Mouse (Mus musculus): Measurements from ENCODE around the gene Ski. TPM values are rescaled to one million over a fixed set of nuclear protein-coding genes. Genes with fewer than 3 reads are reported as not detected.
"Not testable (repeated sequence)": the region's sequence is repeated elsewhere in the genome, so short reads cannot be mapped to it uniquely, and the experiment has no call there.

Gene Ski
- polyA plus RNA-seq, 1 experiment: 63.9 TPM

DNA sequence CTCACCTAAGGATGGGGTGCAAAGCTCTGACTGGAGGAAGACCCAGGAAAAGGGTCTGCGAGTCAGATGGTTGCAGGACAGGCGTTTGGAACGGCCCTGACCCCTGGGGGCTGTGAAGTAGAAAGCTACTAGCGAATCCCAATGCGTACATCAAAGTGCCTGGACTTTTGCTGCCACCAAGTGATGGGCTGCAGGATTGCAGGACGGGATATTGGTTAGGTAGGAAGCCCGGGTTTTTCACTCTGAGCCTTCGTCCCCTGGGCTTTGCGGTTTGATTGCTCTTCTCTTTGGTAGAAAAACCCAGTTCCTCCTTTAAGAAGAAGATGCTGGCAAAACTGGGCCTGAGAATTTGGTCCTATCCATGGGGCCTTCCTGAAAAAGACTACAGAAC, 26.9 kb upstream of the Ski start:
- peak overlapping the region; percentile 85 for H3K27ac ChIP-seq (ENCODE audit: insufficient read depth, low read depth, low read length)
- peaks cover 13% of the 10 kb centered on the region for H3K4me1 ChIP-seq (ENCODE audit: control insufficient read depth, insufficient read depth, low read length)
- peak overlapping the region; percentile 92 for H3K4me3 ChIP-seq (ENCODE audit: insufficient read depth, low read length)
- TF ChIP-seq POLR2A (IDR thresholded peaks at IDR 0.05; ENCODE audit: borderline replicate concordance, low read depth, low read length): no peak
- peak; percentile 95 for TF ChIP-seq CTCF (IDR thresholded peaks at IDR 0.05; ENCODE audit: low read depth, low read length)

DNA sequence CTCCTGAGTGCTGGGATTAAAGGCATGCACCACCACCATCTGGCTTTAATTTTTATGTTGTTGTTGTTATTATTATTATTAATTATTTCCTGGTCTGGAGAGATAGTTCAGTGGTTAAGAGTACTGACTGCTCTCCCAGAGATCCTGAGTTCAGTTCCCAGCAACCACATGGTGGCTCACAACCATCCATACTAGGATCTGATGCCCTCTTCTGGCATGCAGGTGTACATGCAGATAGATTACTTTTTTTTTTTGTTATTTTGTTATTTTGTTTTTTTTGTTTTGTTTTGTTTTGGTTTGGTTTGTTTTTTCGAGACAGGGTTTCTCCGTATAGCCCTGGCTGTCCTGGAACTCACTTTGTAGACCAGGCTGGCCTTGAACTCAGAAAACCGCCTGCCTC, 25.7 kb upstream of the Ski start:
- H3K27ac ChIP-seq (ENCODE audit: insufficient read depth, low read depth, low read length); H3K4me3 ChIP-seq (ENCODE audit: insufficient read depth, low read length): not testable (repeated sequence)
- H3K4me1 ChIP-seq (ENCODE audit: control insufficient read depth, insufficient read depth, low read length): peaks cover 13% of the 10 kb centered on the region

DNA sequence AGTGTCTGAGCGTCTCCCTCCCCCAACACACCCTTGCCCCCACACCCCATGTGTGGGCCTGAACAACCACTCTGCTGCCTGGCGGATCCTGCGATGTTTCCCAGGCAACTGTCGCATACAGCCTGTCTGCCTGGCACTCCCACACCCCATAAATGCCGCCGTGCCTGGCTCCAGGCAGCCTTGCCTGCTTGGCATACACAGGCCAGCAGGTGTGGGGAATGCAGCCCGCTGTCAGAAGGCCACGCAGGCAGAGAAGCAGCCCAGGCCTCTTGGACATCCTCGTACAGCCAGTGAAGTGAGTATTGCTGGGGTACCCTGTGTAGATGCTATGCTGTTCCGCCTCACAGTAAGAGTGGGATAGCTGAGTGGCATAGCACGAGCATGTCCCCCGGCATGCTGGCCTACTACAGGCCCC, 24.3 kb upstream of the Ski start:
- Histone ChIP-seq H3K4me1 (ENCODE audit: control insufficient read depth, insufficient read depth, low read length) (peaks cover 13% of the 10 kb centered on the region), H3K27ac (ENCODE audit: insufficient read depth, low read depth, low read length) (no peak overlapping the region), H3K4me3 (ENCODE audit: insufficient read depth, low read length) (no peak overlapping the region)
- TF ChIP-seq POLR2A (IDR thresholded peaks at IDR 0.05; ENCODE audit: borderline replicate concordance, low read depth, low read length): no peak
- no peak for TF ChIP-seq CTCF (IDR thresholded peaks at IDR 0.05; ENCODE audit: low read depth, low read length)

DNA sequence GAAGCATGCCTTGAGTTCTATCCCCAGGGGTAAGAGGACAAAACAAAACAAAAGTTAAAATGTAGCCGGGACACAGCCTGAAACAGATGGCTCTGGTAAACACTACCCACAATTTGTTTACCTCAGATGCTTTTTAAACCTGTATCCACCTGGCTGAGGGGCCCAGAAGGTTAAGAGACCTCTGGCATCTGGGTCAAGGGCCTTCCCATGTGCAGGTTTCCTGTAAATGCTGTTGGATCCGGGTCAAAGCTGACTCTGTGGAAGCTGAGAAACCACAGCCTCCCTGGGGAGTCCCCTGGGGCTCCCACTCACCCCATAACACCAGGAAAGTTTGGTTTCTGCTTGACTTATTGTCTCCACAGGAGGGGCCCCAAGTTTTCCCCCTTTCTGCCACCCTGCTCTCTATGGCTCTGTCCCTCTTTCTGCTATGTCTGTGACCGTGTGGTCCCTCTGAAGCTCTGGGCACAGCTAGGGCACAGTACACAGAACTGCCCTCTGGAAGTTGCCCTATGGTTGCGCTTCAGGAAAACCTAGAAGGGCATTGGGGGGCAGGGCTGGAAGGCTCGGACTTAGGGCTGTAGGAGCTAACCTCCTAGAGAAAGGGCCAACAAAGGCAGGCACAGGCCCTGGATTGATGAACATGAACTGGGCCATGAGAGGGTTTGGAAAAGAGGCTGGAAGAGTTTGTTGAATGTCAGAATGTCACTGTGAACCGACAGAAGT, 23.5 kb upstream of the Ski start:
- peaks cover 11% of the 10 kb centered on the region for H3K4me1 ChIP-seq (ENCODE audit: control insufficient read depth, insufficient read depth, low read length)

DNA sequence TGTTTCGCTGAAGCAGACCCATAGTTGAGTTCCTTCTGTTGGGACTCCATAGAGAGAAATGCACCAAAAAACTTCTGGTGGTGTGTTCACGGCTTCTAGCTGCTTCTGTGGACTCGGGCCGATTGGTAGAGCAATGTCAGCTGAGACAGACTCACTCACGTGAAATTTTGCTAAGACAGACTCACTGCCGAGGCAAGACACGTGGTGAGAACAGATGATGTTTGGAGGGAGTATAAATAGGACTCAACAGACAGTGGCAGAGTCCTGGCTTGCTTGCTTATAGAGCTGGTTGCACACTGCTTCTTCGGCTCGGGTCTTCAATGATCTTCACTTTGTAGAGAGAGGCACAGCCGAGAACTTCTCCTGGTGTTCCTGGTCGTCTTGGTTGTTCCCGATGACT, 20.8 kb upstream of the Ski start:
- Histone ChIP-seq H3K27ac (ENCODE audit: insufficient read depth, low read depth, low read length) (no peak overlapping the region), H3K4me1 (ENCODE audit: control insufficient read depth, insufficient read depth, low read length) (no peaks in the 10 kb centered on the region), H3K4me3 (ENCODE audit: insufficient read depth, low read length) (no peak overlapping the region)
- TF ChIP-seq CTCF (IDR thresholded peaks at IDR 0.05; ENCODE audit: low read depth, low read length) (no peak), POLR2A (IDR thresholded peaks at IDR 0.05; ENCODE audit: borderline replicate concordance, low read depth, low read length) (no peak)

More for the DNA sequence above, 23.5 kb upstream of the Ski start:
- Histone ChIP-seq H3K27ac (ENCODE audit: insufficient read depth, low read depth, low read length) (no peak overlapping the region), H3K4me3 (ENCODE audit: insufficient read depth, low read length) (no peak overlapping the region)
- TF ChIP-seq POLR2A (IDR thresholded peaks at IDR 0.05; ENCODE audit: borderline replicate concordance, low read depth, low read length) (no peak), CTCF (IDR thresholded peaks at IDR 0.05; ENCODE audit: low read depth, low read length) (no peak)

DNA sequence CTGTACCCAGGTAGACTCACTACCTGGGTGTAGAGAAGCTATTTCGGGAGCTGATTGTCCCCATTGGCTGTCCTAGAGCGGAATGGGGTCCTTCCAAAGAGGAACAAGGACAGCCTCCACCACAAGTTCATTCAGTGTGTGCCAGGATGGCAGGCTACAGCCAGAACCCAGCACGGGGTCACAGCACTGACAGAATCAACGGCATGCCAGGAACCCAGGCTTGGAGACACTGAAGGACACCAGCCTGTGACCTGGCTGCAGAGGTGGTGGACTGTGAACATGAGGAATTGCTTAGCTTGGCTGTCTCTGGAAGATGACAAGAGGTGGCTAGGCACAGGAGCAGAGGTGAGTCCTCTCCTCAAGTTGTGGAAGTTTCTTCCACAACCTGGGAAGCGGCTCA, 19.9 kb upstream of the Ski start:
- H3K4me1 ChIP-seq (ENCODE audit: control insufficient read depth, insufficient read depth, low read length): peaks cover 3% of the 10 kb centered on the region
- no peak overlapping the region for H3K4me3 ChIP-seq (ENCODE audit: insufficient read depth, low read length)
- TF ChIP-seq POLR2A (IDR thresholded peaks at IDR 0.05; ENCODE audit: borderline replicate concordance, low read depth, low read length): no peak
- no peak for TF ChIP-seq CTCF (IDR thresholded peaks at IDR 0.05; ENCODE audit: low read depth, low read length)
- no peak overlapping the region for H3K27ac ChIP-seq (ENCODE audit: insufficient read depth, low read depth, low read length)

DNA sequence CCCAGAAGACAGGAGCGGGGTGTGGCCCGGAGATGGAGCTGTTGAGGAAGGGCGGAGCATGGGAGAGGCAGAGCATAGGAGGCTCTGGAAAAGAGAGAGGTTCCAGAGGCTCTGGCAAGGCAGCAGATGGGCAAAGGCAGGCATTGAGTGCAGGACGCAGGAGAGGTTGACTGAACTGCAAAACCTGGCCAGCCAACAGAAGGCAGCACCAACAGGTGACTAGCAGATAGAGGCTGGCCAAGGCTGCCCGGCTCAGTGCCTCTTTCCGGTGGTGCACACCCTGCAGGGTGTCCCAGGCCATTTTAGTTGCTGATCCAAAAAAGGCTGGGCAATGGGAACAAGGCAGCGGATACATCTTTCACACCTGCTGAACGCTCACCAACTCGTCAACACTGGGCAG, 19.4 kb upstream of the Ski start:
- TF ChIP-seq CTCF (IDR thresholded peaks at IDR 0.05; ENCODE audit: low read depth, low read length): no peak
- TF ChIP-seq POLR2A (IDR thresholded peaks at IDR 0.05; ENCODE audit: borderline replicate concordance, low read depth, low read length): no peak
- H3K4me1 ChIP-seq (ENCODE audit: control insufficient read depth, insufficient read depth, low read length): peaks cover 8% of the 10 kb centered on the region
- no peak overlapping the region for H3K27ac ChIP-seq (ENCODE audit: insufficient read depth, low read depth, low read length)
- H3K4me3 ChIP-seq (ENCODE audit: insufficient read depth, low read length): no peak overlapping the region

DNA sequence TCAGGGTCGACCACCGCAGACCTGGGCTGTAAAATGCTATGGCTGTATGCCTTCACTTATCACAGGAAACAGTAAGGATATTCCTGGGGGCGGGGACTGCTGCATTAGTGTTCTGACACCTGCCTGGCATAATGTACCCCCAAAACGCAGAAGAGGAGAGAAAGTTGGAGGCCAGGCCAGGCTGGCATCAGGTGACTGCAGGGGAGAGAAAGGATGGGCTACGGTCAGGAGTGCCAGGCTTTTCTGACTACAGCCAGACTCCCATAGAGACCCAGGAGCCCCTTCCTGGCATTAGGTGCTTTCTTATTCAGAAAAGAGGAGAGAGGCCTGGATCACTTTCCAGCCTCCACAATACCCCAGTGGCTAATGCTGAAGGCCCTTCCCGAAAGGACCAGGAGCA, 17.1 kb upstream of the Ski start:
- no peak for TF ChIP-seq CTCF (IDR thresholded peaks at IDR 0.05; ENCODE audit: low read depth, low read length)
- no peak for TF ChIP-seq POLR2A (IDR thresholded peaks at IDR 0.05; ENCODE audit: borderline replicate concordance, low read depth, low read length)
- peaks cover 24% of the 10 kb centered on the region for H3K4me1 ChIP-seq (ENCODE audit: control insufficient read depth, insufficient read depth, low read length)
- no peak overlapping the region for H3K4me3 ChIP-seq (ENCODE audit: insufficient read depth, low read length)
- no peak overlapping the region for H3K27ac ChIP-seq (ENCODE audit: insufficient read depth, low read depth, low read length)

DNA sequence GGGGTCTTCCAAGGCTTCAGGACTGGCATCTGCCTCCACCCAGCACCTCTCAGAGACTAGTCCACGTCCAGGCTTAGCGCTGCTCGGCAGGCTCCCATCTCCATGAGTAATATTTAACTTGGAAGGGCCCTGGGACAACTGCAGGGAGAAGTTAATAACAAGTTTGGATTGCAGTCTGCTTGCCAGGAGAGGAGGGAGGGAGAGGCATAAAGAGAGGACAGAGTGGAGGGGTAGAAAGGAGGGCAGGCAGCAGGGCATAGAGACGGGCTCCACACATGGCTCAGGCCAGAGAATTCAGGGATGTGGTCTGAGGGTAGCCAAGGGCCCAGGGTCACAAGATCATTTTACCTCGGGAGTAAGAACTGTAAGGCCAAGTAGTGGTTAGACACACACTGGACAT, 15.9 kb upstream of the Ski start:
- no peak overlapping the region for H3K4me3 ChIP-seq (ENCODE audit: insufficient read depth, low read length)
- TF ChIP-seq POLR2A (IDR thresholded peaks at IDR 0.05; ENCODE audit: borderline replicate concordance, low read depth, low read length): no peak
- peaks cover 34% of the 10 kb centered on the region for H3K4me1 ChIP-seq (ENCODE audit: control insufficient read depth, insufficient read depth, low read length)
- H3K27ac ChIP-seq (ENCODE audit: insufficient read depth, low read depth, low read length): no peak overlapping the region

DNA sequence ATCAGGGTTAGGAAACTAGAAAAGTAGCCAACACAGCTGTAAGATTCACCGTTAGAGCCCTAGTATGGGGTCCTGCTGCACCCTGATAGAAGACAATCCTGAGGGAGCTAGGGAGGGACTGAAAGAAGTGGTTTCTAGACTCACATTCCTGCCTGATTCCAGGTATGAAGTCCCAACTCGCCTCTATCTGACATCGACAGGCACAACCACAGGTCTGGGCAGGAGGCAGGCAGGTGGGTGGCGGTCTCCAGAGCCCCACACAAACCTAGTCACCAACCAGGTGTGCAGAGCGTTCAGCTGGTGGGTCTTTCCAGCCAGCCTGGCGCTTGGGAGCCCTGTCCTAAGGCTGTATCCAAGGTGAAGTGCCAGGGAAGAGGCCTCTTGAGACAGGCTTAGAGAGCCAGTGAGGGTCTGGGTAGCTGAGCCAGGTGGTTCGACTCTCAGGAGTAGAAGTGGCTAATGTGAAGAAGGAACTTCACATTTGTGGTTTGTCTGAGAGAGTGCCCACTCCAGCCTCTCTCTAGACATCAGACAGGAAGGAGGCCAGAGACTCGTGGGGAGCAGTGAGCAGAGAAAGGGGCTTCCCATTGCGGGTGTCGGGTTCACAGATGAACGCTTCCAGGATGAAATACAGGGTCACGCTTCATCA, 14.5 kb upstream of the Ski start:
- H3K4me3 ChIP-seq (ENCODE audit: insufficient read depth, low read length): no peak overlapping the region
- TF ChIP-seq CTCF (IDR thresholded peaks at IDR 0.05; ENCODE audit: low read depth, low read length) (no peak), POLR2A (IDR thresholded peaks at IDR 0.05; ENCODE audit: borderline replicate concordance, low read depth, low read length) (no peak)
- H3K4me1 ChIP-seq (ENCODE audit: control insufficient read depth, insufficient read depth, low read length): peaks cover 35% of the 10 kb centered on the region
- no peak overlapping the region for H3K27ac ChIP-seq (ENCODE audit: insufficient read depth, low read depth, low read length)

Measured in bone marrow macrophage, adult 2 months (primary cell).